Mouse (Mus musculus): ENCODE results near the gene Anks1b.
"Not testable (repeated sequence)": the region's sequence is repeated elsewhere in the genome, so short reads cannot be mapped to it uniquely, and the experiment has no call there.

Gene Anks1b

GRCm38 (mm10) chr10:90577099-90577461 is 703.8 kb downstream of the Anks1b start:
- DNase-seq (ENCODE audit: low spot score) = no peak

GRCm38 (mm10) chr10:90577777-90578176 is 704.5 kb downstream of the Anks1b start:
- no peak for DNase-seq (ENCODE audit: low spot score)

DNA sequence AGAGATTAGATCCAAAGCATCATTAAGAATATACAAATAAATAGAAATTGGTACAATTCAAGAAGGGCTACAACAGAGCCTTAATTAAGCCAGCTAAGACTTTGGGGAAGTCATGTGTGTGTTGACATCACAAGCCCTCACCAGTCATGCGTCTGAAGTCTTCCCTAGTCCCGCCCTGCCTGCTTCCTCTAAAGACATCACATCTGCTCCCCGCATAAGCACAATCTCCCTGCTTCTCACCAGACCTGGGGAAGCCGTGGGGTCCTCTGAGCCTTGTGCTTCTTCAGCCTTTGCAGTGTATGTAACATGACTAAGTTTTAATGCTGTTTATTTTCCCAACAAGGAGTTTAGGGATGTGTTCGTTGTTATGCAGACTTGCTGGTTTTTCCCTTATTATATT is 706.7 kb downstream of the Anks1b start:
- no peak for DNase-seq (ENCODE audit: low spot score)

DNA sequence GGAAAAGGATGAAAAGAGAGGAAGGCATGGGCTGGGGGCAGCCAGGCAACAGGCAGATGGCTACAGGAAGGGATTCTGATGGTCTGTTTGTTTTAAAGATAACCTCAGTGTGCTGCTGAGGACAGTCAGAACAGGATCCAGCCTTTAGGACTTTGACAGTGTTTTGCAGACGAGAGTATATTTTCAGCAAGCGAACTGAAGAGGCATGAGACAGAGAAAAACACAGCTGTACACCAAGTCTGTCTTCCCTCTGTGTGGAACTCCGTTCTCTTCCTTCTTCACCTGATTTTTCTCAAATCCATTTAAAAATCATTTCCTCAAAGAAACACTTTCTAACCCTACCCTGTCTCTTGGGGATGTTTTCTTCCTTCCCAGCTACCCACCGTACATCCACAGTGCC is 710.7 kb downstream of the Anks1b start:
- no peak for DNase-seq (ENCODE audit: low spot score)

- DNase-seq (ENCODE audit: low spot score) = no peak
Observed at GRCm38 (mm10) chr10:90596142-90596541, 722.8 kb downstream of the Anks1b start.

GRCm38 (mm10) chr10:90596576-90596975 is 723.3 kb downstream of the Anks1b start:
- DNase-seq (ENCODE audit: low spot score) = no peak

- DNase-seq (ENCODE audit: low spot score) = no peak
Observed at GRCm38 (mm10) chr10:90599149-90599548, 725.8 kb downstream of the Anks1b start.

GRCm38 (mm10) chr10:90599726-90600531 is 726.6 kb downstream of the Anks1b start:
- no peak for DNase-seq (ENCODE audit: low spot score)

GRCm38 (mm10) chr10:90607586-90607985 is 734.3 kb downstream of the Anks1b start:
- DNase-seq (ENCODE audit: low spot score) = no peak

- DNase-seq (ENCODE audit: low spot score) = no peak
Observed at GRCm38 (mm10) chr10:90609437-90609836, 736.1 kb downstream of the Anks1b start.

- no peak for DNase-seq (ENCODE audit: low spot score)
Observed at GRCm38 (mm10) chr10:90613051-90613450, 739.7 kb downstream of the Anks1b start.

- DNase-seq (ENCODE audit: low spot score) = no peak
Observed at GRCm38 (mm10) chr10:90615196-90615595, 741.9 kb downstream of the Anks1b start.

- DNase-seq (ENCODE audit: low spot score) = no peak
Observed at GRCm38 (mm10) chr10:90616622-90617021, 743.3 kb downstream of the Anks1b start.

- no peak for DNase-seq (ENCODE audit: low spot score)
Observed at GRCm38 (mm10) chr10:90617664-90618296, 744.5 kb downstream of the Anks1b start.

DNA sequence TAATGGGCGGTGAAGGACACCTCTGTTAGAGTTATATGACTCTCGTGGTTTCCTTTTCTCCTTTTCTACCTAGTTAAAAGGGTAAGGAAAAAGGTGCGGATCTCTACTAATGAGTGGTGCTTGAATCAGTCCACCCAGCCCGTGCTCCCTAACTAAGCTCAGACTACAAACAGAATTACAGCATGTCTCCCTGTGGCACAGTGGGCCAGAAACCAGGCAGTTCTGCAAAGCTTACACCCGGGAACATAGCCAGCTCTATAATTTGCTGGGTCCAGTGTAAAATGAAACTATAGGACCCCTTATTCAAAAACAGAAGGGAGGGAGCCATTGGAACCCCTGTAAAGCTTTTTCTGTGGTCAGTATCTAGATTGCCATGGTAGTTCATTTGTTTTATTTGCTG is 754.2 kb downstream of the Anks1b start:
- DNase-seq (ENCODE audit: low spot score) = no peak

DNA sequence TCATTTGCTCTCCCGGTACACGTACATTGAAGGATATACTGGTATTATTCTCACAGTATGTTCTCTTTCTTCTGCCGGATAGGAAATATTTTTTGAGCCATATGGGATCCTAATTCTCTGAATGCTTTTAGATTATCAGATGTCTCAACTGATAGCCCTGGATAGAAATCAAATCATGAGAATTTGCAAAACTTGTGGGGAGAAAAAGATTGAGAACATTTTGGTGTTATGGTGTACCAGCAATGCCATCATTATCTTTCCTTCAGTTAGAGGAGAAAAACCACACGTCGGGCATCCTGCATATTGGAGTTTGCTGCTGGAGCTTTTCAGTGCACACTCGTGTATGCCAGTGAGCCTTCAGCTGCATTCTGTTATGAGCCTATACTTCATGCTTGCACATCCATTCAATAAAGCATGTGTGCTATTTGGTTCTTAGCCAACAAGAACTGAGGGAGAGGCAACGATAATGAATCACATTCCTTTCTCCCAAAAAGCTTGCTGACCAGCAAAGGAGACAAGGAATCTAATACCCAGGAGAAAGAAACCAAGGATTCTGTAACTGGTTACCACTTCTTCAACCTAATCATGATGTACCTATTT is 756.9 kb downstream of the Anks1b start:
- DNase-seq (ENCODE audit: low spot score) = no peak

DNA sequence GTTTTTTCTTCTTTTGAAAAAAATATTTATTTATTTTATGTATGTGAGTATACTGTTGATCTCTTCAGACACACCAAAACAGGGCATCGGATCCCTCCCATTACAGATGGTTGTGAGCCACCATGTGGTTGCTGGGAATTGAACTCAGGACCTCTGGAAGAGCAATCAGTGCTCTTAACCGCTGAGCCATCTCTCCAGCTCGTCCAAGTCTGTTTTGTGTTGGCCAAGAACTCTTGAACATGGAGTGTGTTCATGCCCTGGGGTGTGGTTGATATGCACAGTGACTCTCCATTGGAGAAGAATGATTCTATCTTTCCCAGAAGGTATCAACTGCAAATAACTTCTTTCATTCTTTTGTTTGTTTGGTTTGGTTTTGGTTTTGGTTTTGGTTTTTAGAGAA is 757.5 kb downstream of the Anks1b start:
- DNase-seq (ENCODE audit: low spot score) = not testable (repeated sequence)

GRCm38 (mm10) chr10:90637352-90637751 is 764.0 kb downstream of the Anks1b start:
- DNase-seq (ENCODE audit: low spot score) = no peak

- no peak for DNase-seq (ENCODE audit: low spot score)
Observed at GRCm38 (mm10) chr10:90649681-90650080, 776.4 kb downstream of the Anks1b start.

- DNase-seq (ENCODE audit: low spot score) = no peak
Observed at GRCm38 (mm10) chr10:90657416-90658120, 784.3 kb downstream of the Anks1b start.

- DNase-seq (ENCODE audit: low spot score) = no peak
Observed at GRCm38 (mm10) chr10:90666746-90667145, 793.4 kb downstream of the Anks1b start.

DNA sequence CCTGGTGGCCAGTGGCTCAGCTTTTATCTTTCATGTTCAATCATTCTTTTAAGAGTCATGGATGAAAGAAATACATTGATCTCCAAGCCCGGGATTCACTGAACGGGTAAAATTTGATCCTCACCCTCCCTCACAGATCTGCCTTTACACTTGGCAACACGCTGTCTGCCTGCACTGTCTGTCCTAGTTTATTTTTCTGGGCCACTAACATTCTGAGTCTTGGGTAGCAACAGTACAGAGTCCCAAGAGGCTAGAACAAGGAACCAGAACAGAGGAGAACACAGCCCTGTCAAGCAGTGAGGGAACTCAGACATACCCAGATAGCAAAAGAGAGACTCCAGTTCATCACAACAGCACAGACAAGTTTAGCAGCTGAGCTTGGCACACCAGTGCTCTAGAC is 797.0 kb downstream of the Anks1b start:
- DNase-seq (ENCODE audit: low spot score) = no peak

GRCm38 (mm10) chr10:90672135-90672534 is 798.8 kb downstream of the Anks1b start:
- DNase-seq (ENCODE audit: low spot score) = no peak
